Mouse (Mus musculus) G1E (cell line): ENCODE measurements around the gene Irs1.

Experiments used
- GATA1 ChIP-seq: IDR thresholded peaks from 2 replicates; pipeline ENCODE4 v1.6.1; 2012; ENCODE audit warnings: borderline replicate concordance, low read length, inconsistent platforms, mixed read lengths
- GATA2 ChIP-seq: IDR thresholded peaks from 2 replicates; pipeline ENCODE4 v1.6.1; 2012; ENCODE audit warnings: low read depth, low read length, inconsistent platforms, borderline replicate concordance

- TF ChIP-seq GATA2: no peak
- no peak for TF ChIP-seq GATA1
Measured at GRCm38 (mm10) chr1:82316111-82316745, 25.0 kb upstream of the Irs1 start, which contains the start of gene Rhbdd1.
